Mouse (Mus musculus): ENCODE measurements around the gene Pkig. TPM values are rescaled to one million over a fixed set of nuclear protein-coding genes. Genes with fewer than 3 reads are reported as not detected.

Gene Pkig
- polyA plus RNA-seq, 1 experiment: 138 TPM

DNA sequence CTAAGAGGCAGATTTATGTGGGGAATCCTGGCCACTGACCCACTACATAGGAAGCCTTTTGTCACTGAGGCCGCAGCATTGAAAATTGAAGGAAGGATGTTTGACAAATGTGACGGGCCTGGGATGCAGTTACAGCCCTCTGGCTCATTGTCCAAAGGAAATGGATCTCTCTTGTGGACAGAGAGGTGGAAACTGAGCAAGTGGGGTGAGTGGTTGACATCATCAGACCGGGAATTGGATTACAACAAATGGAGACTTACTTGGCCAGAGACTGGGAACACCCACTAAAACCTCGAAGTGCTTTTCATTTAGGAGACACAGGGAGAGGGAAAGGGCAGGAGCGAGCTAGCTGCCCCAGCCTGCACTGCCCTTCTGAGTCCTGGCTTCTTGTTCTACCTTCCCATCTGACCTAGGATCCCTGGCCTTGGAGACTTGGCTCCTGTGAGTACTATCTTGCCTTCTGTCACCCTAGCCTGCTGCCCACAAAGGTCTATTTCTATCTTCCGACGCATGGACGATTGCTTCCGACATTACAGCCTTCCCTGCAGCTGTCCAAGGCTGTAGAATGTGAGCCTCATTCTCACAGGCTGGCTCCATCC is 35.6 kb downstream of the Pkig start:
- no peak overlapping the region for H3K4me3 ChIP-seq (ENCODE audit: extremely low read depth, insufficient read depth, insufficient read length)
- no peak for DNase-seq (ENCODE audit: low read depth in 1 of 2, low spot score in 2 of 2)
- WGBS: 85% methylated on average over 9 of the region's 9 CpGs
- H3K27me3 ChIP-seq (ENCODE audit: control insufficient read depth, insufficient read depth, low read length): no peaks in the 10 kb centered on the region
- TF ChIP-seq POLR2A (IDR thresholded peaks at IDR 0.05; ENCODE audit: low read depth, low read length) (no peak), CTCF (IDR thresholded peaks at IDR 0.05; ENCODE audit: extremely low read depth, insufficient read depth, insufficient read length, insufficient replicate concordance) (no peak)
- peak overlapping the region; percentile 61 for H3K27ac ChIP-seq (ENCODE audit: insufficient read depth, low read length)
- no peaks in the 10 kb centered on the region for H3K36me3 ChIP-seq (ENCODE audit: control insufficient read depth, insufficient read depth, low read length)
- H3K4me1 ChIP-seq (ENCODE audit: control insufficient read depth, insufficient read depth, insufficient read length): peaks cover 18% of the 10 kb centered on the region; the same call in 1 of the 2 replicates

DNA sequence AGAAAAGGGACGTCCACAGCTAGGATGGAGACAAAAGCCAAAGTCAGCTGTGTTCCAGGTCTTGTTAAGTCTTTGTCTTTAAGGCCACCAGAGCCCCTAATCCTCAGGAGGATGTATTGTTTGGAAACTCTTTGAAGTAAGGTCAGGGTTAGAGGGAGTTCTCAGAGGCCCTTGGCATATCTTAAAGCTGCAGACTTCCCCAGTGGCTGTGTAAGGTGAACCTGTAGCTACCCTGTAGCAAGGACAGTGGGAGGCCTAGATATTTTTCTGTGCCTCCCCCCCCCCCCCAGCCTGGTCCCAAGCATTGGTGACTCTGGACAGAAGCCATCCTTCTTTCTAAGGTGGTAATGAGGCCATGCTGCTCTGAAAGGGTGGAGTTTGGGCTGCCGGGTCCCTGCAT is 38.6 kb downstream of the Pkig start:
- no peaks in the 10 kb centered on the region for H3K27me3 ChIP-seq (ENCODE audit: control insufficient read depth, insufficient read depth, low read length)
- WGBS: 63% methylated on average over 2 of the region's 2 CpGs
- TF ChIP-seq POLR2A (IDR thresholded peaks at IDR 0.05; ENCODE audit: low read depth, low read length): no peak
- no peak for TF ChIP-seq CTCF (IDR thresholded peaks at IDR 0.05; ENCODE audit: extremely low read depth, insufficient read depth, insufficient read length, insufficient replicate concordance)
- no peak for DNase-seq (ENCODE audit: low read depth in 1 of 2, low spot score in 2 of 2)
- H3K27ac ChIP-seq (ENCODE audit: insufficient read depth, low read length): peak overlapping the region; percentile 63
- no peak overlapping the region for H3K4me3 ChIP-seq (ENCODE audit: extremely low read depth, insufficient read depth, insufficient read length)
- no peaks in the 10 kb centered on the region for H3K36me3 ChIP-seq (ENCODE audit: control insufficient read depth, insufficient read depth, low read length)
- peaks cover 27% of the 10 kb centered on the region; the same call in 1 of the 2 replicates for H3K4me1 ChIP-seq (ENCODE audit: control insufficient read depth, insufficient read depth, insufficient read length)

DNA sequence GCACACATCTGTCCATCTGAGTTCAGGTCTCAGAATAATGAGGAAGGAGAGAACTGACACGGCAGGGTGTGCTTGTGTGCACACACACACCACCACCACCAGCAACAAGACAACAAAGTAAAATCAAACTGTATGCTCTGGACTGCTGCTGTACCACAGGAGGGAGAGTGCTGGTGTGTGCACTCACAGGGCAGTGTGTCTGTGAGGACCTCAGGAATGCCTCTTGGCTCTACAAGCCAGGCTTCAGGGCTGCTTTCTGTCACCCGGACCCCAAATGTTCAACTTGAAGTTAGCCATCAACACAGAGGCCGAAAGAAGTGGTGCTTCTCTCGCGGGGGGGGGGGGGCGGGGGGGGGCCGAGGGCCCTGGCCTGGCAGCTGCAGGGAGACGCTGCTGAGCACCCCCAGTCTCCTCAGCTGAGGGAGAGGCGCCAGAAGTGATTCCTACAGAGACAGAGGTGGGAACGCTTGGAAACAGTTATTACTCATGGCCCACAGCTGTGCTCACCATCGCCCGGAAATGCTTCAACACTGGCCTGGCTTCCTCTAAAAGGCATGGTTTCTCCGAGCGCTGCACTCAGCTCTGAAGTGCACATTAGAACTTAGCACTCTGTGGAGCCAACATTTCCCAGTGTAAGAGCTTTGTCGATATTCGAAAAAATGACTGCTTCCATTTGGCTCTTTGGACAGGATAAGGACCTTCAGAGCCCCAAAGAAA is 39.7 kb downstream of the Pkig start:
- Histone ChIP-seq H3K36me3 (ENCODE audit: control insufficient read depth, insufficient read depth, low read length) (no peaks in the 10 kb centered on the region), H3K27me3 (ENCODE audit: control insufficient read depth, insufficient read depth, low read length) (no peaks in the 10 kb centered on the region), H3K27ac (ENCODE audit: insufficient read depth, low read length) (peak overlapping the region; percentile 88), H3K4me1 (ENCODE audit: control insufficient read depth, insufficient read depth, insufficient read length) (peaks cover 33% of the 10 kb centered on the region), H3K4me3 (ENCODE audit: extremely low read depth, insufficient read depth, insufficient read length) (no peak overlapping the region)
- DNase-seq (ENCODE audit: low read depth in 1 of 2, low spot score in 2 of 2): peak in 1 of 2 experiments; percentile 35
- TF ChIP-seq POLR2A (IDR thresholded peaks at IDR 0.05; ENCODE audit: low read depth, low read length) (no peak), CTCF (IDR thresholded peaks at IDR 0.05; ENCODE audit: extremely low read depth, insufficient read depth, insufficient read length, insufficient replicate concordance) (no peak)
- whole genome bisulfite sequencing: 5% methylated on average over 12 of the region's 16 CpGs

DNA sequence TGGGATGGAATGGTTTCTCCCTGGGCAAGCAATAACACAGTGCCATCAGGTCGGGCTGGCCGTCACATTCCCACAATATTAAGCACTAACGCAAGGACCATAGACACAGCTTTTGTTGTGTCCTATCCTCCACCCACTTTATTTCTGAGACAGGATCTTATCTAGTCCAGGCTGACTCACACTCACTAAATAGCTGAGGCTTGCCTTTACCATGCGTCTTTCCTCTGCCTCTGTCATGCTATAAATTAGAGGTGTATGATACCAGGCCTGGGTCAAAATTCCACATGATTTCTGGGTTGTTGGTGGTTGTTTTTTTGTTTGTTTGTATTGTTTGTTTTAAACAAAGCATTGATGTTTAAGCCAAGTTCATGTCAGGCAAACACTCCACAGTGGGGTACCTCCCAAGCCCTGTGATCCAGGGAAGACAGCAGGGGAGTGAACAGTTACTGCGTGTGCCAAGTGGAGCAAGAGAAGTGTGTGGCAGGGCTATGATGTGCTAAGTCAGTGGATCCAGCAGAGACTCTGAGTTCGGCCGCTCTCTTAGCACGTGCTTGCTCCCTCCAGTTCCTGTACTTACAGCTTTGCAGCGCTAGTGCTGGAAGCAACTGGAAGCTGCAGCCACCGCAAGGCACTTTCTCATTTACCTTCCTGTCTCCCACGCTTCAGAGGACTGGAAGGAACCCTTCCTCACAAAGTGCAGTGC is 41.0 kb downstream of the Pkig start:
- no peak for DNase-seq (ENCODE audit: low read depth in 1 of 2, low spot score in 2 of 2)
- WGBS: 67% methylated on average over 11 of the region's 11 CpGs
- H3K27me3 ChIP-seq (ENCODE audit: control insufficient read depth, insufficient read depth, low read length): no peaks in the 10 kb centered on the region
- peak overlapping the region; percentile 5; the same call in 1 of the 2 replicates for H3K27ac ChIP-seq (ENCODE audit: insufficient read depth, low read length)
- H3K4me3 ChIP-seq (ENCODE audit: extremely low read depth, insufficient read depth, insufficient read length): no peak overlapping the region
- no peaks in the 10 kb centered on the region for H3K36me3 ChIP-seq (ENCODE audit: control insufficient read depth, insufficient read depth, low read length)
- TF ChIP-seq POLR2A (IDR thresholded peaks at IDR 0.05; ENCODE audit: low read depth, low read length) (no peak), CTCF (IDR thresholded peaks at IDR 0.05; ENCODE audit: extremely low read depth, insufficient read depth, insufficient read length, insufficient replicate concordance) (no peak)
- H3K4me1 ChIP-seq (ENCODE audit: control insufficient read depth, insufficient read depth, insufficient read length): peaks cover 37% of the 10 kb centered on the region

DNA sequence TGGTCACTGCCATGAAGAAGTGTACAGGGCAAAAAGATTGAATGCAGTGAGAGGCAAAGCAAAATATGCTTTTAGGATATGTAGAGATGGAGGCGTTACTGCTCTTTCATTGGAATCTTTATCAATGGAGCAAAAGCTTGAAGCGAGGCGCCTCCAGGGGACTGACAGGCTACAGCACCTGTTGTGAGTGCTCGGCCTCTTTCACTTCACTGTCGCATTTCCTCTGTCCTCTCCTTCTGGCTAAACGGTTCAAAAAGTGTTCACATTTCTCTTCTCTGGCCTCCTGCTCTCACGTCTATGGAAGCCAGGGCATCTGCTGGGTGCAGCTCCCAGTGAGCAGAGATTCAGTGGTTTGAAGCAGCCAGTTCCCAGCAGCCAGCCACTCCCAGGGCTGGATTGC is 44.2 kb downstream of the Pkig start:
- peak in 1 of 2 experiments; percentile 42 for DNase-seq (ENCODE audit: low read depth in 1 of 2, low spot score in 2 of 2)
- Histone ChIP-seq H3K36me3 (ENCODE audit: control insufficient read depth, insufficient read depth, low read length) (peaks cover 1% of the 10 kb centered on the region; the same call in 1 of the 2 replicates), H3K27me3 (ENCODE audit: control insufficient read depth, insufficient read depth, low read length) (no peaks in the 10 kb centered on the region), H3K4me3 (ENCODE audit: extremely low read depth, insufficient read depth, insufficient read length) (no peak overlapping the region), H3K27ac (ENCODE audit: insufficient read depth, low read length) (peak overlapping the region; percentile 84), H3K4me1 (ENCODE audit: control insufficient read depth, insufficient read depth, insufficient read length) (peaks cover 32% of the 10 kb centered on the region)
- 23% methylated on average over 7 of the region's 7 CpGs for WGBS
- TF ChIP-seq POLR2A (IDR thresholded peaks at IDR 0.05; ENCODE audit: low read depth, low read length) (no peak), CTCF (IDR thresholded peaks at IDR 0.05; ENCODE audit: extremely low read depth, insufficient read depth, insufficient read length, insufficient replicate concordance) (no peak)

DNA sequence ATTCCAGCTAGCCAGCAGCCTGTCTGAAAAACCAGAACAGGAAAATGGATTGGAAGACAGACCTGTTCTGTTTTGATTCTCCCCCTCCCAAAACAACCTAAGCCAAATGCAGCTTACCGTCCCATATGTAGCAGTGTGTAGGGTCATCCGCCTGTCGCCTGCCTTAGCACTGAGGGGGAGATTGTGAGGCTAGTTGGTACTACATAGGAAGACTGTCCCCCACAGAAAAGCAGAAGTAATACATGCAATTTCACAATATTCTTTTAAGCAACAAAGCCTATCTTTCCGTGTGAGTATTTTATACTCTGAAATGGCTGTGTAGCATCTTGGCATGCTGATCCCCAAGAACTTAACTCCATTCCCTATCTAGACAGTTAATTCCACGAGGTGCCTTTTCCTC is 44.7 kb downstream of the Pkig start:
- WGBS: 29% methylated on average over 5 of the region's 5 CpGs
- H3K27ac ChIP-seq (ENCODE audit: insufficient read depth, low read length): peak overlapping the region; percentile 84
- H3K36me3 ChIP-seq (ENCODE audit: control insufficient read depth, insufficient read depth, low read length): peaks cover 1% of the 10 kb centered on the region; the same call in 1 of the 2 replicates
- DNase-seq (ENCODE audit: low read depth in 1 of 2, low spot score in 2 of 2): peak in 1 of 2 experiments; percentile 35
- TF ChIP-seq POLR2A (IDR thresholded peaks at IDR 0.05; ENCODE audit: low read depth, low read length): no peak
- TF ChIP-seq CTCF (IDR thresholded peaks at IDR 0.05; ENCODE audit: extremely low read depth, insufficient read depth, insufficient read length, insufficient replicate concordance): no peak
- H3K27me3 ChIP-seq (ENCODE audit: control insufficient read depth, insufficient read depth, low read length): no peaks in the 10 kb centered on the region
- H3K4me1 ChIP-seq (ENCODE audit: control insufficient read depth, insufficient read depth, insufficient read length): peaks cover 29% of the 10 kb centered on the region
- no peak overlapping the region for H3K4me3 ChIP-seq (ENCODE audit: extremely low read depth, insufficient read depth, insufficient read length)
